Mouse (Mus musculus) intestine, postnatal 0 days (tissue): ENCODE data around the gene Kalrn. TPM values are rescaled to one million over a fixed set of nuclear protein-coding genes. Genes with fewer than 3 reads are reported as not detected.
A peak's percentile ranks its signal among the peaks of the same experiment; 100 is the strongest.

Source experiments
- ATAC-seq: fragments of 200-750 bp; cut with Nextera tagmentation; 2 replicates; pipeline ENCODE4 v1.8.0; 2017; ENCODE audit warnings: mild to moderate bottlenecking, moderate TSS enrichment, moderate library complexity
- H3K27ac ChIP-seq: fragments of 300-500 bp; sonication (generic); 2 replicates; pipeline ENCODE4 v1.5.1; 2014; ENCODE audit warnings: mild to moderate bottlenecking, low read depth, low read length, moderate library complexity
- H3K27me3 ChIP-seq: fragments of 300-500 bp; sonication (generic); replicated peaks from 2 replicates; pipeline ENCODE4 v1.6.1; 2014; ENCODE audit warnings: low read length, mixed read lengths; ENCODE audit not compliant: control insufficient read depth, insufficient read depth
- H3K36me3 ChIP-seq: fragments of 300-500 bp; sonication (generic); 2 replicates; pipeline ENCODE4 v1.6.1; 2014; ENCODE audit warnings: mild to moderate bottlenecking, moderate library complexity; ENCODE audit not compliant: control insufficient read depth, insufficient read depth
- H3K4me1 ChIP-seq: fragments of 300-500 bp; sonication (generic); replicated peaks from 2 replicates; pipeline ENCODE4 v1.6.1; 2014; ENCODE audit warnings: antibody characterized with exemption, low read length, mixed read lengths; ENCODE audit not compliant: control insufficient read depth, insufficient read depth
- H3K4me2 ChIP-seq: fragments of 300-500 bp; sonication (generic); replicated peaks from 2 replicates; pipeline ENCODE4 v1.6.1; 2014; ENCODE audit warnings: low read depth, mild to moderate bottlenecking, moderate library complexity
- H3K4me3 ChIP-seq: fragments of 300-500 bp; sonication (generic); 2 replicates; pipeline ENCODE4 v1.5.1; 2014; ENCODE audit warnings: low read depth, low read length
- H3K9ac ChIP-seq: fragments of 300-500 bp; sonication (generic); 2 replicates; pipeline ENCODE4 v1.6.1; 2014; ENCODE audit warnings: mild to moderate bottlenecking, low read depth, low read length
- H3K9me3 ChIP-seq: fragments of 300-500 bp; sonication (generic); 2 replicates; pipeline ENCODE4 v1.6.1; 2016; ENCODE audit warnings: mixed run types; ENCODE audit not compliant: control insufficient read depth
- CTCF ChIP-seq: sonication (generic); IDR thresholded peaks from 2 replicates; pipeline ENCODE4 v1.5.1; 2016; ENCODE audit warnings: low read depth, mild to moderate bottlenecking, control low read depth, antibody characterized with exemption, moderate library complexity
- WGBS: fragments of 180-500 bp; shearing (Covaris S2); extraction: QIAGEN DNeasy Blood & Tissue Kit; methylation state at CpG from one replicate; pipeline ENCODE4 v1.1.7; 2014; 5-methylcytosine and 5-hydroxymethylcytosine counted together
- polyA plus RNA-seq: library from polyadenylated mRNA; unstranded; fragments of >200 nt; fragmentation: Nextera tagmentation; extraction: Ambion mirVana; gene quantifications from 2 replicates; pipeline ENCODE4 v1.2.1, GENCODE M21; 2015

Gene Kalrn
- polyA plus RNA-seq, 1 experiment from 2014 or later: 7.5 TPM

DNA sequence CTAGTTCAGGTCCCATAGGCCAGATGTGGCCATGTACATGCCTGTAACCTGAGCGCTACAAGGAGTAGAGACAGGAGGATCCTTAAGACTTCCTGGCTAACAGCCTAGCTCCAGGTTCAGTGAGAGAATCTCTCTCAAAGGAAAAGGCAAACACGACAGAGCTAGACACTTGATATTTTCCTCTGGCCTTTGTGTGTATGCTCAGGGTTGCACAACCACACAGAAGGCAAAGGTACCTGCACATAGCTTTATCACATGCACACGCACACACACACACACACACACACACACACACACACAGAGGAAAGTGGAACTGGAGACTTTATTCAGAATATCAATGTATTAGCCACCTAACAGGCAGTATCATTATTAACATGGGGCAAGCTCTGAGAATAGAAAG lies 219.3 kb downstream of the Kalrn start:
- no peak overlapping the region for H3K4me2 ChIP-seq
- no peaks in the 10 kb centered on the region for H3K36me3 ChIP-seq
- no peak overlapping the region for H3K9ac ChIP-seq
- no peak for ATAC-seq
- H3K4me3 ChIP-seq: no peak overlapping the region
- H3K27me3 ChIP-seq: no peaks in the 10 kb centered on the region
- no peak for TF ChIP-seq CTCF
- no peaks in the 10 kb centered on the region for H3K4me1 ChIP-seq
- H3K27ac ChIP-seq: no peak overlapping the region
- 73% methylated on average over 3 of the region's 3 CpGs for WGBS
- H3K9me3 ChIP-seq: no peaks in the 10 kb centered on the region

DNA sequence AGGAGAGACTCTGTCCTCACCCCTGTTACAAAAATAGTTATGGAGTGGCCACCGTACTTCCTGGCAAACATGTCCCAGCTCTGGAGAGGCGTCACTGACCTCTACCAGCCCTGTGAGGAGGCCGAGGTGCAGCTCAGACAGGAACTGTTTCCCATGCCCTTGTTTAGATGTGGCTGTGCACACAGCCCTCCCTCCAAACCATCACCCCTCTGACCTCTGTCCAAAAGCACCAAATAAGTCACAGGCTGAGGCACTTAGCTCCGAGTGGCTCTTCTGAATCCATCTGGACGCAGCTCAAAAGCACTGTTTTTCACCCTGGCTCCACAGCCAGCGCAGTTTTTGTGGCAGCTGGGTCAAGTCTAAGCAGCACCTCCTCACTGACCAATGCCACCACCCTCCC lies 220.6 kb downstream of the Kalrn start:
- no peaks in the 10 kb centered on the region for H3K36me3 ChIP-seq
- no peak for ATAC-seq
- no peak for TF ChIP-seq CTCF
- H3K27me3 ChIP-seq: no peaks in the 10 kb centered on the region
- H3K4me1 ChIP-seq: no peaks in the 10 kb centered on the region
- H3K4me3 ChIP-seq: no peak overlapping the region
- no peak overlapping the region for H3K9ac ChIP-seq
- H3K27ac ChIP-seq: no peak overlapping the region
- H3K4me2 ChIP-seq: no peak overlapping the region
- 47% methylated on average over 6 of the region's 6 CpGs for WGBS
- H3K9me3 ChIP-seq: no peaks in the 10 kb centered on the region

DNA sequence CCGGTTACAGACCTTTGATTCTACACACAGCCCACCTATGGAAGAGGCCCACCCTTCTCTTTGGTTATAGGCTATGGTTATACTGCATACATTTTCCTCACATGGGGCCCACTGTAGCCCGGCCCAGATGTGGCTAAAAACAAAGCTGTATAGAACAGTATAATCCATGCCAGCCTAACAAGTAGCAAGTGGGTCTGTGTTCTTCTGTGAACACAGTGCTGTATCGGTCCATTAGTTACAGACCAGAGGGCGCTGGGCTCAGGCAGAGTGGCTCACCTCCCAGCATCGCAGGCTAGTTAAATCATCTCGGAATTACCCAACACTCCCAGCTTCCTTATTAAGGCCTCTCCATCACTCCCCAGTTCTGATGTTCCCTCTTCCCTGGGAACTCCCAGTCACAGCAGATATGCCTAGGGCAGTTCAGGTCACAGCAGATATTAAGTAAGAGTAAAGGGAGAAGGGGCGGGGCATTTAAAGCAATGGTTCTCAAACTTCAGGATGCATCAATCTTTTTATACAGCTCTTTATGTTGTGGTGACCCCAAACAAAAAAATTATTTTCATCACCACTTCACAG lies 221.7 kb downstream of the Kalrn start:
- no peaks in the 10 kb centered on the region for H3K27me3 ChIP-seq
- 84% methylated on average over 7 of the region's 7 CpGs for WGBS
- no peak for TF ChIP-seq CTCF
- ATAC-seq: no peak
- no peak overlapping the region for H3K9ac ChIP-seq
- H3K9me3 ChIP-seq: no peaks in the 10 kb centered on the region
- H3K36me3 ChIP-seq: no peaks in the 10 kb centered on the region
- no peaks in the 10 kb centered on the region for H3K4me1 ChIP-seq
- H3K4me2 ChIP-seq: no peak overlapping the region
- H3K27ac ChIP-seq: no peak overlapping the region
- H3K4me3 ChIP-seq: no peak overlapping the region

DNA sequence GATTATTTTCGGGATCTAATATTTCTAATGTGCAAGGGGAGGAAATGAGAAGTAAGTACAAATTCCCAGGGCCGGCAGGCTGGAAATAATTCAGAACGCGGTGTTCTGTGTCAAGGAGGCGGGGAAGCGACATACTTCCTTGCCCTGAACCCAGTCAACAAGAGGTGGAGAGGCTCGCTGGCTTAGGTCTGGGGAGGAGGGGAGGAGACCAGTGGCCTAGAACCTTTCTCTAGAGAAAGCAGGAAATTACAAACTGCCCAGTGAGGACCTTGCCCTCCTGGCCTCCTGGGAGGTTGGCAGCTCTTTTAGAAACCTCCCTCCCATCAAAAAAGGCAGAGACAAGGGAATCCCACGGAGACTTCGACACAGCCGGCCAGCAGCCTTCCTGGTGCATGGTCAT lies 225.8 kb downstream of the Kalrn start:
- Histone ChIP-seq H3K36me3 (no peaks in the 10 kb centered on the region), H3K9ac (no peak overlapping the region), H3K9me3 (no peaks in the 10 kb centered on the region), H3K4me1 (0 out of 2 replicates have a peak, but pooled peaks cover 3% of the 10 kb centered on the region), H3K4me2 (no peak overlapping the region), H3K27me3 (no peaks in the 10 kb centered on the region), H3K4me3 (no peak overlapping the region), H3K27ac (no peak overlapping the region)
- TF ChIP-seq CTCF: no peak
- no peak for ATAC-seq
- 66% methylated on average over 10 of the region's 10 CpGs for WGBS

DNA sequence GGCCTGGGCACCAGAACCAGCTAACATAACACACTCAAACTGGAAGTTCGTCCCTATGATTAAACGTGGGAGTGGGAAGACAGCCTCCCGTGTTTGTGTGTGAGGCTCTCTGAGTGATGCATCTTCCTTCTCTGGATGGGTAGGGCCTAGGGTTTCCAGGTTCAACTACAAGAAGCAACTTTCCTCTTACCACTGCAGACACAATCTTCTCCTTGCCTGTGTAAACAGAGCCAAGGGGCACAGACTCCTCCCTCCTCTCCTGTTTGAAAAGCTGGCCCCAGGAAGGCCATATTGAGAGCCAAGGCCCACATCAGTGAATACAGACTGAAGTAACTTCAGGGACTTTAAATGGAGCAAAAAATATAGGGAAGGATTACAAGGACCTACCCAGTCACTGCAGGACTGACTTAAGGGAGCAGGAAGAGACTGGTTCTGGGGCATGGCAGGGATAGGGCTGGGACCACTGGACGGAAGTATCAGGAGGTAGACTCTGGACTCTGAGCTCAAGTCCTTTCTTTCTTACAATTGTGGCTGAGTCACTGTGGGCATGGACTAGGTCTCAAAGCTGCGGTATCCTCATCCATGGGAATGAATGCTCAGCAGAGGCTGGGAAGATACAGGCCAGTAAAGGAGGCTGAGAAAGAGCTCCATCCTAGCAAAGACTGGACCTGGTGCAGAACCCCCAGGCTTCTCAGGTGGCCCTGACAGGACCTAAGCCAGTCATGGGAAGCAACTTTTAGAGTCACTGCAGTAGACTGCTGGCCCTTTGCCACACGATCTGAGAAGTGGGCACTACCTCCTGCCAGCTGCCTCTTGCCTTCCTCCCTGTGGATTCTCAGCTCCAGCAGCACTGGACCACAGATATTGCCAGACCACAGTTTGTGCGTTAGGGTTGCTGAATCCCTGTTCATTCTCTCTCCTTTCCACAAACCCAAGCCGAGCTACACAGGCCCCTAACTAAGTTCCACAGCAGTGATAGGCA lies 228.1 kb downstream of the Kalrn start:
- Histone ChIP-seq H3K4me1 (0 out of 2 replicates have a peak, but pooled peaks cover 3% of the 10 kb centered on the region), H3K4me3 (no peak overlapping the region), H3K4me2 (no peak overlapping the region), H3K9ac (no peak overlapping the region), H3K27ac (peak overlapping the region; percentile 35; the same call in 1 of the 2 replicates), H3K27me3 (no peaks in the 10 kb centered on the region), H3K36me3 (no peaks in the 10 kb centered on the region), H3K9me3 (no peaks in the 10 kb centered on the region)
- no peak for TF ChIP-seq CTCF
- peak; percentile 95 for ATAC-seq
- 68% methylated on average over 8 of the region's 8 CpGs for WGBS

DNA sequence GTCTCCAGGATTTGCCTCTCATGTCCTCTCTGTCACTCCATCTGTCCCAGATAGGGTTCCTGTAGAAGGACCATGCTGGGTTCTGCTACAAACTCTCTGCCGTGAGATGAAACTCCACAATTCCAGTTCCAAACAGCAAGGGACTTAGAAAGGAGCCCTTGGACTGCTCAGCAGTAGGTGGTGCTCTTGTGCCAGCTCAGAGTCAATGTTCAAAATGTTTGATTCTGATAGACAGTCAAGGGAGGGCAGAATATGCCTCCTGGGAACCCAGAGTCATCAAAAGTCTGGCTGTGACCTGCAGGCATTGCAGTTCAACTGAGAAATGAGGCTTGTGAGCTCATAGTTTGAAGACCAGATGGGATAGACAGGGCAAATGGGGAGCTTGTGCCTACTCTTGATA lies 229.4 kb downstream of the Kalrn start:
- Histone ChIP-seq H3K9ac (no peak overlapping the region), H3K36me3 (no peaks in the 10 kb centered on the region), H3K4me3 (no peak overlapping the region), H3K4me1 (0 out of 2 replicates have a peak, but pooled peaks cover 3% of the 10 kb centered on the region), H3K9me3 (no peaks in the 10 kb centered on the region), H3K27me3 (no peaks in the 10 kb centered on the region), H3K27ac (no peak overlapping the region), H3K4me2 (no peak overlapping the region)
- peak; percentile 82 for TF ChIP-seq CTCF
- ATAC-seq: no peak; the same call in 1 of the 2 replicates
- 51% methylated on average over 1 of the region's 1 CpGs for WGBS
